Mouse (Mus musculus) right cerebral cortex, postnatal 36 days (tissue): Measurements from ENCODE around the gene Ttc39d.
"Not testable (repeated sequence)": the region's sequence is repeated elsewhere in the genome, so short reads cannot be mapped to it uniquely, and the experiment has no call there.

ENCODE experiments used
- DNase-seq, 2 experiments: peaks; one replicate each; pipeline ENCODE4 v3.0.0; 2022; ENCODE audit warnings: low spot score in 2 of 2, mixed read lengths in 1 of 2

The Ttc39d gene

GRCm38 (mm10) chr17:80206671-80207581 lies at the start of gene Ttc39d, which contains the start of gene Srsf7:
Gene Ttc39d (plus strand): TSS chr17:80207460.
Gene Srsf7 (minus strand): TSS chr17:80207307.
- peak; percentile 95 to 97 for DNase-seq

DNA sequence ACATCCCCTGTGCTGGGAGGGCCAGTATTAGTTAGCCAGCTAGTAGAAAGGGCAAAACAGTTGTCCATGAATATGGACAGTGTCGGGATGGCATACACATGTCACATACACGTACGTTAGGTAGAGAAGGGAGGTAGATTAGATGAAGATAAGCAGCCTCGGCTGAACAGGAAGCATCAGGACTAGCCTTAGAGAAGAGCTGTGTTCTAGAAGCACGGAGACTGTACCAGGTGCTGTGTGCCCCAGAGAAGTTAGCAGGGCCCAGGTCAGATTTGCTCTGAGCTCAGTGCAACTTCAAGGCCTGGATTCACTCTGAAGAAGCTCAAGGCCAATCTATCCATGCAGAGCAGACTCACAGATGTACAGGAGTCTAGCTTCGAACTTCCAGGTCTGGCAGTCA lies 49.8 kb upstream of the Ttc39d start:
- no peak for DNase-seq

DNA sequence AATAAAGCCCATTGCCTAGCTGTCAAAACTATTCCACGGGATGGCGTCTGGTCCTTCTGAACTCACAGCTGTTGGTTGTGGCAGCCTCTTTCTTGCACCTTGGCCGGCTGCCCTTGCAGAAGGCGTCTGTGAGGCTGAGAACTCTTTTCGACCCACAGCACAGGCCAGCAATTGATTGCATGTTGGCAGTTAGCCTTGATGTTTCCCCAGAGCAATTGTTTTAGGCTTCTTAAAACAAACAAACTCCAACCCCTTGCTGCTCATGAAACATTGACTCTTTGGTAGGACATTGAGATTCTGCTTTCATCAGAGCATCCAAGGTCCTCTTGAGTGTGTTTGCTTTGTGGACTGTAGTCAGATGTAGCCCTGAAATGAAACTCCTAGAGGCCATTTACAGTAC lies 46.8 kb upstream of the Ttc39d start:
- peak; percentile 40 to 62 for DNase-seq

GRCm38 (mm10) chr17:80163991-80164390 lies 43.3 kb upstream of the Ttc39d start:
- DNase-seq: no peak

DNA sequence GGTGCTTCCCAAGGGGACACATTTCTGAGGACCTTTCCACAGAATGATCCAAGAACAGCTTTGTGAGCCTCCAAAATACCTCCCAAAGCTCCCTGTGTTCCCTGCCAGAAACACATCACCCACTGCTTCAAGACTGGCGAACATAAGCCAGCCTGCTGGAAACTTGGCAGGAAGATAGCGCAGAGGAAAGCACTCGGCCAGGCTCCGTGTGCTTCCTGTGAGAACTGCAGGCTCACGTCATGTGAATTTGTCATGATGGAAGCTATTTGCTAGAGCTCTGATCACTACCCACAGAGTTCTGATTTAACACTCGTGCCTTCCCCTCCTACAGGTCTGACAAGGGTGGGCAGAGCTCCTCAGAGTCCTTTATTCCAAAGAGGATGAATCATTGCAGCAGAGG lies 41.5 kb upstream of the Ttc39d start:
- DNase-seq: peak; percentile 78 to 90

- DNase-seq: peak in 1 of 2 experiments; percentile 14
Observed at GRCm38 (mm10) chr17:80166346-80166745, 40.9 kb upstream of the Ttc39d start.

DNA sequence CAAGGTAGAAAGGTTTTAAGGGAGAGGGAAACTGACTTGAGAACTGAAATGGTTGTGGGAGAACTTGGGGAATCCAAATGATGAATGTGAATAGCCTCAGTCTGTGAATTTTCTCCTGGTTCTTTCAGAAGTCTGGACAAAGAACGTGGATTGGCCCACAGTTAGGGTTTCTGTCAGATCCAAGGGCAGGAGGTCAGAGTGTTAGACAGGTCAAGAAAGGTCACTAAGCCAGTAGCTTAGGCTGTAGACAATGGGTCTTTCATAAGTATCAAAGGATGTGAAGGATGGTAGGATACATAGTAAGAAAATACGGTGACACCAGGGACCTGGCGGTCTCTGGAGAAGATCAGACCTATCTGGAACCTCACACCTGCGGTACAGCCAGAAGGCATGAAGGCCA lies 39.8 kb upstream of the Ttc39d start:
- no peak for DNase-seq

GRCm38 (mm10) chr17:80167851-80168251 lies 39.4 kb upstream of the Ttc39d start:
- DNase-seq: peak; percentile 32 to 55

GRCm38 (mm10) chr17:80168425-80169182 lies 38.7 kb upstream of the Ttc39d start:
- peak; percentile 68 to 82 for DNase-seq

- DNase-seq: no peak
Observed at GRCm38 (mm10) chr17:80169792-80170191, 37.5 kb upstream of the Ttc39d start.

DNA sequence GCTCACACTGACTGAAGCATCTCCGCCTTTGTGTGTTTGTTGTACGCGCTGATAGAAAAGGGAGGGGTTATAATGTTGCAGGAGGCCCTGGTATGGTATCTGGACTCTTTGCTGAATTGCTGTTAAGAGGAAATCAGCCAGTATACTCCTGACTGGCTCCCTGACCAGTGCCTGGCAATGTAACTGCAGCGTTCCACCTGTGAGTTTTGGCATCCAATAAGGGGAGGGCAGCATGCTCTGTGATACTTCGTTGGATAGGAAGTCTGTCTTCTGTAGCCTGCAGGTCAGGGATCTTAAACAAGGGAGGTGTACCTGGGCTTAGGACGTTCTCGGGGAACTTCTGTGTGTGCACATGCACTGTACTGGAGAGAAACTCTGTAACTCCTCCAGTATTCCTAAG lies 36.3 kb upstream of the Ttc39d start:
- DNase-seq: no peak

GRCm38 (mm10) chr17:80171948-80172347 lies 35.3 kb upstream of the Ttc39d start:
- no peak for DNase-seq

GRCm38 (mm10) chr17:80172761-80173160 lies 34.5 kb upstream of the Ttc39d start:
- DNase-seq: no peak

DNA sequence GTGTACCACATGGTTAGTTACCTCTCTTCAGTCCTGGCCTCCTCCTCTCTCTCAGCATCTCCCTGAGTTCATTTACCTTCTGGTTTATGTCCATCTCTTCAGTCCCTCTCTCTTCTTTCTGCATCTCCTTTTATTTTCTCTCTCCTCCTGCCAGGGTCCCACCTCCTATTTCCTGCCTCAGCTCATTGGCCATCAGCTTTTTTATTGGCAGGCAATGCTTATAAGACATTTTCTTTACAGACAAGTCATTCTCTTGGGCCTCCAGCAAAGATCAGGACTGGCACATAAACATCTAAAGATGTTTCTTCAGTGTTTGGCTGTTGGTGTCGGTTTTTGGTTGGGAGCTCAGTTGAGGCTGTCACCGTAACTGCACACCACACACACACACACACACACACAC lies 33.6 kb upstream of the Ttc39d start:
- DNase-seq: no peak

DNA sequence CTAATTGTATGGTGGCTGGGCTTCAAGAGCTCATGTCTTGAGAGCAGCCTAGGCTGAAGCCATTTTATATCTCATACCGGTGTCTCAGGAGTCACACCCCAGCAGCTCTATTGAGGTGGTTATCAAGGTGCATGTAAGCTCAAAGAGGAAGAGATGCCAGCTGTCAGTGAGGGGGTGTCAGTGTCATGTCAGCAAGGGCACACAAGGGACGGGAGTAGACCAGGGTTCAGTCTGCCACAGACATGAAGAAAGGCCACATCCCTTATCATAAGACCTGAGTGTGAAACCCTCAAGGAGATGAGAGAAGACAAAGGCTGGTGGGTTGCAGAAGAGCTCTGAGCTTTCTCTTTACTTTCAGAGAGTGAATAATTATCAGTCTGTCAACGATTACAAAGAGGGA lies 33.1 kb upstream of the Ttc39d start:
- no peak for DNase-seq

- DNase-seq: no peak
Observed at GRCm38 (mm10) chr17:80174699-80175385, 32.4 kb upstream of the Ttc39d start.

DNA sequence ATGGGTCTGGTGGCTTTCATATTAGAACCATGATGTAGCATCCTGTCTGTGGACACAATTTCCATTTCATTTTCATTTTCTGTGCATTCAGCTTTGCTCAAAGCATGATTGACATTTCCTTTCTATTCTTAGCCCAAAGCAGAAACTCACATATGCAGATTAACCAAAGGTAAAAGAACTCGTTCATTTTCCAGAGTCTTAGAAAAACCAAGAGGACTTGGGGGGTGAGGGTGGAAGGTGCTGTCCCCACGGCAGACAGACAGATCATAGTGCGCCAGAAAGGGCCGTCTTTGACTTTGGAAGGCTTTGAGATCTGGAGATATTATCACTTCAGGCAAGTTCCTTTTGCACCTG lies 31.9 kb upstream of the Ttc39d start:
- DNase-seq: no peak

GRCm38 (mm10) chr17:80175966-80176365 lies 31.3 kb upstream of the Ttc39d start:
- DNase-seq: no peak

- not testable (repeated sequence) for DNase-seq
Observed at GRCm38 (mm10) chr17:80178846-80179245, 28.4 kb upstream of the Ttc39d start.

GRCm38 (mm10) chr17:80179959-80180358 lies 27.3 kb upstream of the Ttc39d start:
- DNase-seq: peak; percentile 54 to 60

DNA sequence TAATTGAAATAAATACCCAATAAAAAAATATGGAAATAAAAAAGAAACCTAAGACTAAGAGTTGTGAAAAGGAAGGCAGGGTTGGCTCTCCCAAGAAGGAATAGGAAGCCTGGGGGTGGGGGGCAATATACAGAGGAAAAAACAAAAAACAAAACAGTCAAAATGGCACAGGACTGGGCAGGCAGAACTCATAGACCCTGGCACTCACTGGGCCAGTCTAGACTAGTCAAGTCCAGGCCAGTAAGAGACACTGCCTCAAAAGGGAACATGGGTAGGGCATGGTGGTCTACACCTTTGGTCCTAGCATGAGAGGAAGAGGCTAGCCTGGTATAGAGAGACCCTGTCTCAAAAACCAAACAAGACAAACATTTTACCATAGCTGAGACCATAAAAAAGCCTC lies 26.8 kb upstream of the Ttc39d start:
- DNase-seq: no peak

DNA sequence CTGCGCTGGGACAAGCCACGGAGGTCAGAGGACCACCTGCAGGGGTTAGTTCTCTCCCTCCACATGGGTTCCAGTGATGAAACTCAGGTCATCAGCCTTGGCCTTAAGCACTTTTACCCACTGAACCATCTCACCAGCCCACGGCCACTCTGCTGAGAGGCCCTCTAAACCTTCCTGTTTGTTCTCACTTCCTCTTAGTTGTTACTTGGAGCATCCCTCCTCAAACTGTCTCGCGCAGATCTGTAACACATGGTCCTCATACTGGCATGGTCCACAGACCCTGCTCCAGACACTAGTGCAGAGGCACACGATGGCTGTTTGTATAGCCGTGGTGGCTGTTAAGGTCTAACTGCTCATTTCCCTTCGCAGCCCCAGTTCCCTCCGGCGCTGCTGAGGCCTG lies 23.6 kb upstream of the Ttc39d start:
- no peak for DNase-seq
